Mouse (Mus musculus) ES-E14 (cell line): ENCODE results near the gene N4bp2l2.

Source experiments
- CHD2 ChIP-seq: IDR thresholded peaks from 2 replicates; pipeline ENCODE4 v1.6.1; 2014; ENCODE audit warnings: mild to moderate bottlenecking, low read depth, low read length, inconsistent platforms
- ZC3H11A ChIP-seq: IDR thresholded peaks from 2 replicates; pipeline ENCODE4 v1.6.1; 2012; ENCODE audit warnings: low read depth, mild to moderate bottlenecking, inconsistent platforms, low read length, borderline replicate concordance

DNA sequence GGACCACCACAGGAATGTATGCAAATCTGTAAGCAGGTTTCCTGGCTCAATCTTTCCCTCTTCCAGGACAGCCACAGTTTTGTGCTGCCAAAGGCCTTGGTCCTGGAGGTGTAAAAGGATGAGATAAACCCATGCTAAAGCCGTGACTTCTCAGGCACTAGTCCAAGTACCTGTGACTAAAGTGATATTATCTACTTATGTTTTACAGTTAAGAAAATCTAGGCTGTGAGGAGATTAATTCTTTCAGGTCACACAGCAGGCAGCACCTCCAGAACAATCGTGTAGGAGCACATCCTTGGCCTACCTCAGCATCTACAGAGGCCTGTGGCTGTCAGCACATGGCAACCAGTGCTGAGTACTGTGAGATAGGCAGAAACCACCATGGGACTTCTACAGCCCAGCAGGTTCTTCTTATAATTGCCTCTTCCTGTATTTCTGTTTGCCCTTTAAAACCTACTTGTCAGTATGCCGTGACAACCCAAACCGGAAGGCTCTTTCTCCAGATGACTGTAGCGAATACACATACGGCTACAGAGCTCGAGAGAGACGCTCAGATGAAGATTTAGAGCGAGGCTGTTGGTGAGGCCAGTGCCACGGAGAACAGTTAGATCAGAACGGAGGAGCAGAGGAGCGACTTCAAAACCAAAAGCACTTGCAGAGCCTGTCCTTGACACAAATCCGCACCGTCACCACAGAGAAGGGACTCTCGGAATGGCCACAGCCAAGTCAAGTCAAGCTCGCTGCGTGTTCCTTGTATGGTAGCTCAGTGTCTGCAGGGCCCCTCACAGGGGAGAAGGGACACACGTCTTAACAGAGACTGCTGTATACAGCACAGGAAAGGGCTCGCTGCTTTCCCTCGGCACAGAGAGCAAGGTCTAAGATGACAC, 65.2 kb downstream of the N4bp2l2 start:
- TF ChIP-seq ZC3H11A (no peak), CHD2 (no peak)
